Mouse (Mus musculus): Measurements from ENCODE around the gene Mrpl51.

The Mrpl51 gene

DNA sequence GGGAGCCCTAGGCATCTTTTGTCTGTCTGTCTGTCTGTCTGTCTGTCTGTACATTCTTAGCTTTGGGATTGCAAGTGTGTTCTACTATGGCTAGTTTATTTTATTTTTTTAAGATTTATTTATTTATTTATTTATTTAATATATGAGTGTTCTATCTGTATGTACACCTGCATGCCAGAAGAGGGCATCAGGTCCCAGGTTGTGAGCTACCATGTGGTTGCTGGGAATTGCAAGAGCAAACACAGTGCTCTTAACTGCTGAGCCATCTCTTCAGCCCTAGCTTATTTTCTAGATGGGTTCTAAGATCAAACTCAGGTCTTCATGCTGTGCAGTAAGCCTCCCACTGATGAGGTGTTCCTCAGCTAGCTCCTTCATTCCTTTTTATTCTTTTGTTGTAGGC, 37.1 kb upstream of the Mrpl51 start:
- no peak for TF ChIP-seq GATA4 (IDR thresholded peaks at IDR 0.05; ENCODE audit: insufficient replicate concordance, low read length)

DNA sequence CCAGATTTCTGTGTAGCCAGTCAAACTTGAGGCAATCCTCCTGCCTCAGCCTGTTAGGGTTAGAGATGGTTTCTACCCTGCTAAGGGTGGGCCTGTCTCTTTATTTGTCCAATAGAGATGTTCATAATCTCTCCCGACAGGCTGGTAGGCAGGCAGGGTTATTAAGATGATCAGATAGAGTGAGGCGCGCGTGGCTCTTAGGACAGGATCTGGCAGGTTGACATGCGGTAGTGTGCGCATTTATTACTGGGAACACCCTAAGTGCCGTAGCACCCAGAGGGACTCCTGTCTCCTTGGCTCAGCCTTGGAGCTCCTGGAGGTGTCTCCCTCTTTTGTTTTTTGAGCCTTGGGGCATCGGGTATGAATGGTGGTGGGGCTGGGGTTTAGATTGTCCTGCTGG, 36.3 kb upstream of the Mrpl51 start:
- no peak for TF ChIP-seq GATA4 (IDR thresholded peaks at IDR 0.05; ENCODE audit: insufficient replicate concordance, low read length)

DNA sequence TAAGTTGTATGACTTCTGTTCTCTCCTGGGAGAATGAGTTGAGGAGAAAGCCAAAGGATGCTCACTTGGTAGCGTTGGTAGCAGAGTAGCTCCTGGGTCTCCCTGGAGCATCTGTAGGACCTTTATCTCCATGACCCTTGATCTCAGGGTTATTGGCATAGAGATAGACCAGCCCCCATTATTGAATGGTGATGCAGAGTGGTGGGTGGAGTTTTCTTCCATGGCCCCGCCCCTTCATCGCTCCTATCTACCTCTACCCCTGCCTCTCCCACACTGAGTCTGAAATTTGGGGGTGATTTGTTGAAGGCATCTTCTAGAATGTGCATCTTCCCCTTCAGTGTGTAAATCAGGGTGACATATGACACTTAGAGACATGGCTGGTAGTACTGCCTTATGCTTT, 35.1 kb upstream of the Mrpl51 start:
- TF ChIP-seq GATA4 (IDR thresholded peaks at IDR 0.05; ENCODE audit: insufficient replicate concordance, low read length): no peak

- TF ChIP-seq GATA4 (IDR thresholded peaks at IDR 0.05; ENCODE audit: insufficient replicate concordance, low read length): no peak
Observed at GRCm38 (mm10) chr6:125156903-125157614, 34.5 kb upstream of the Mrpl51 start.

GRCm38 (mm10) chr6:125158944-125159492, 32.6 kb upstream of the Mrpl51 start:
- no peak for TF ChIP-seq GATA4 (IDR thresholded peaks at IDR 0.05; ENCODE audit: insufficient replicate concordance, low read length)

GRCm38 (mm10) chr6:125159773-125160557, 31.6 kb upstream of the Mrpl51 start:
- TF ChIP-seq GATA4 (IDR thresholded peaks at IDR 0.05; ENCODE audit: insufficient replicate concordance, low read length): no peak

DNA sequence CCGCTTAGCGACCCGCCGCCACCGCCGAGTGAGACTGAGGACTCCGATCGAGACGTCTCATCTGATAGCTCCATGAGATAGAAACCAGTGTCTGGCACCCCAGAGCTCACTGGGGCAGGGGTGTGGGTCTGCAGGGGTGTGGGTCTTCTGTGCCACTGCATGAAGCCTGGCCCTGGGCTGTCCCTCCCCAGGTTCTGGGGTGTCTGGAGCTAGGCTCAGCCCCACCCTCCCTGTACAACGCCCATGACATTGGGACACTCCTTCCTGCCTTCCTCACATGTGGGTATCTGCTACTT, 31.1 kb upstream of the Mrpl51 start:
- no peak for TF ChIP-seq GATA4 (IDR thresholded peaks at IDR 0.05; ENCODE audit: insufficient replicate concordance, low read length)

DNA sequence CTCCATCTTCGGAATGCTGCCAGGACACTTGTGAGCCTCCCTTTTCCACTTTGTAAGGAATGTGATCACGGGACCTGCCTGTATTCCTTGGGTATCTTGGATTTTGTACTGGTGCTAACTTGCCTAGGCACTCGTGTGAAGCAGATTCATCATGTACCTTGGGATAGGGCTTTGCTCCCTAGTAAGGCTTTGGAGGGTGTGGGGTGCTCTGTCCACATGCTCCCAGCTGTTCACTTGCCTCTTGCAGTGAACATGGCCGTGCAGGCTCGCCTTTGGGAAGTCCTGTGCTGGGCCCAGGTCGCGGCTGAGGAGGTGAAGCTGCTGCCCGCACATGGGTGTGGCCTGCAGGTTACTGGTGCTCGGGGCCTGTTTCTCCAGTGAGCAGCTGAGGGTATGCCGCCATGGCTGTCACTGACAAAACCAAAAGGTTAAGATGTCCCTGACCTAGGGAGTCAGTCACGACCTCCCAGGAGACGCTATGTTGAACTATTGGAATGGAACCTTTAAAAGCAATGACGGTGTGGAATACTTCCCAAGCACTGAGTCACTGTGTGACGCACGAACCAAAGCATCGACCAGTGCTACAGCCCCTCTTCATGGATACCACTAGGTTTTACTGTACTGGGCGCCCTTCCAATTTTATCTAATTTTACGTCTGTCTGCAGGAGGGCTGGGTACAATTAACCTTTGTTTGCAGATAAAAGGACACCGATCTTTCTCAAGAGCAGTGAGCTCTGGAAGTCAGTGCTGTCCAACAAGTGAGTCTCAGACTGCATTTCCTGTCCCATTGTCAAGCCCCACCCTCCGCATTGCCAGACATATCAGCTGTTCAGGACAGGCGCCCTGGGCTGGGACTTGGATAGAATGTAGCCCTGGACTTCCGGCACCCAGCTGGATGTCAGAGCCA, 30.5 kb upstream of the Mrpl51 start:
- peak; percentile 64; the same call in 1 of the 2 replicates for TF ChIP-seq GATA4 (IDR thresholded peaks at IDR 0.05; ENCODE audit: insufficient replicate concordance, low read length)

DNA sequence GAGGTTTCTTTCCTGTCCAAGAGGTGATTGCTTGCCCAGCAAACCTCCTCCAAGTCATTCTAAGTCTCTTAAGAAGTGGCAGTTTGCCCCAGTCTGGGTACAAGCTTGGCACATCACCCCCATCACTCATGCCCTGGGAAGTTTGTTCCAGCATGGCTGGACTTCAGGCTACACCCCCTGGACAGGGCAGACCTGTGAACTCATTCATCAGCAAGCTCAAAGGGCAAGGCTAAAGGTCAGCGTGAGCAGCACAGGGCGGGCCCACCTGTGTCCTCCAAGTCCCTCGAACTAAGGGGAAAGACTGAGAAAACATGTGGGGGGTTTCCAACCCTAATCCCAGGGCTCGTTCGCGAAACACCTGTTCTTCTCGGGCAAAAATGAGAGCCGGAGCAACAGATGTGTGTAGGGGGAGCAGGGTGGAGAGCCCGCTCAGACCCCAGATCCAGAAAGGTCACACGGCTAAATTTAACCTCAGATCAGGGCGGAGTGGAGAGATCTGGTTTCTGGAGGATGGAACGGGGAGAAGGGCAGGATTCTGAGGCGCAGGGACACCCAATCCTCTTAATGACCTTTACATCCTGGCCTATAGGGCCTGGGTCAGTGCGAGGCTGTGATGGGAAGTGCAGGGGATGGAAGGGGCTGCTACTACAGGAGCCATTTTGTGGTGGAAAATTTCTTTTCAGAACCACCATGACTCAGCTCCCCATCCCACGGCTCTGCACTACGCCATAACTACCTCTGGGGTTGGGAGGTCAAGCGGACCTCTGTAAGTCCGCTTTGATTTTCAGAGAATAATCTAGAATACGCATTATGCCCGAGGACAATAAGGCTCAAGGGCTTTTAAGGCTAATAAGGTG, 27.6 kb upstream of the Mrpl51 start:
- TF ChIP-seq GATA4 (IDR thresholded peaks at IDR 0.05; ENCODE audit: insufficient replicate concordance, low read length): no peak

DNA sequence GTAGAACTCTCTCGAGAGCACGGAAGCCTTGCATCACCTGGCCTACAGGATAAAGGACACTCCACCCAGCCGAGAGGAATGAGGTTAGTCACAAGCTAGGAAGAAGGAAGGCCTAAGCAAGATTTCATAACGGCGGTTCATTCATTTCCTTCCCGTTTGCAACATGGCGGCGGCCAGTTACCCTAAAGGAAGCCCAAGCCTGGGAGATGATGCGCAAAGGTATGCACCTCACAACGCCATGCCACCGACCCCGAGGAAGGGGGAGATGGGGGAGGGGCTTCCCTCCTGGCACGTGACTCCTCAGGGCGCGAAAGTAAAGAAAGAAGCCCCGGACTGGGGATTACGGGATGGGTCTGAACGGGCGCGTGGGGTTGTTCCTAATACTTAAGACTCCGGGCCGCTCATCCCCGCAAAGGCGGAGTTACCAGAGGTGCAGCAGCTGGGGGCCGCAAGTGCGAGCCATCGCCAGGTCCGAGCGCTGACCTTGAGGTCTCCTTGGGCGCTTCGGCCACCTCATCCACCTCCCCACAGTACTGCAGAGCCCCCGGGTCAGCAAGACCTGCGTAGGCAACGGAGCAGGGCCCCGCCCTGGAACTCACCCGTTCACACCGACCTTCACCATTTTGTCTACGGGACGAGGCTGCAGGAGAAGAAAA, 26.8 kb upstream of the Mrpl51 start:
- no peak for TF ChIP-seq GATA4 (IDR thresholded peaks at IDR 0.05; ENCODE audit: insufficient replicate concordance, low read length)

DNA sequence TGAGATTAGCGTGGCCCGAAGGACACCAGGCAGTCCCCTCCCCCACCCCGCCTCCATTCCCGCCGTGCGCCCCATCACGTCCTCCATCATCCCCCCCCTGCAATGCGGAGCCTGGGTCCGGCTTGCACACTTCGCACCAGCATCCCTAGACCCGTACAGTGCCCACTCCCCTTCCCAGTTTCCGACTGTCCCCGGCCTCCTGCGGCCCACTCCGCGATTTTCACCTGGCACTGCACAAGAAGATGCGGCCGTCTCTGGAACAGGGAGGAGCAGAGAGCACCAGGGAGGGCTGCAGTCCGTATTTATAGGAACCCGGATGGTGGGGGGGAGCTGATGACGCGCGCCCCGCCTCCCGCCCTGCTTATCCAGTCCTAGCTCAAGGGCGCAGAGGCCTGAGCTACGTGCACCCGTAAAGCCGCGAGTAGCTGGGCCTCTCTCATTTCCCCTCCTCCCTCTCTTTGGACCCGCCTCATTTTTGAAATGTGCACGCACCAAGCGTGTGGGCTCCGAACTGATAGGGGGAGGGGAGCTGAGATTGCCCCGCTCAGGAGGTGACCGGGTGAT, 26.2 kb upstream of the Mrpl51 start:
- TF ChIP-seq GATA4 (IDR thresholded peaks at IDR 0.05; ENCODE audit: insufficient replicate concordance, low read length): peak; percentile 63; the same call in 1 of the 2 replicates

GRCm38 (mm10) chr6:125166051-125166751, 25.4 kb upstream of the Mrpl51 start, which contains the start of gene Gapdh:
Gene Gapdh, minus strand, starts transcription at chr6:125166467.
- no peak; the same call in 1 of the 2 replicates for TF ChIP-seq GATA4 (IDR thresholded peaks at IDR 0.05; ENCODE audit: insufficient replicate concordance, low read length)

All from liver, adult (tissue).